Mouse (Mus musculus) right cerebral cortex, postnatal 36 days (tissue): ENCODE measurements at regions not wholly inside any gene's neighbourhood (a gene's known extent, or its start where the extent isn't known, plus 50 kb on each side); places are given as distances from the start of the nearest gene placed in this dataset.

Experiments used
- DNase-seq, 2 experiments: peaks; one replicate each; pipeline ENCODE4 v3.0.0; 2022; ENCODE audit warnings: low spot score in 2 of 2, mixed read lengths in 1 of 2

DNA sequence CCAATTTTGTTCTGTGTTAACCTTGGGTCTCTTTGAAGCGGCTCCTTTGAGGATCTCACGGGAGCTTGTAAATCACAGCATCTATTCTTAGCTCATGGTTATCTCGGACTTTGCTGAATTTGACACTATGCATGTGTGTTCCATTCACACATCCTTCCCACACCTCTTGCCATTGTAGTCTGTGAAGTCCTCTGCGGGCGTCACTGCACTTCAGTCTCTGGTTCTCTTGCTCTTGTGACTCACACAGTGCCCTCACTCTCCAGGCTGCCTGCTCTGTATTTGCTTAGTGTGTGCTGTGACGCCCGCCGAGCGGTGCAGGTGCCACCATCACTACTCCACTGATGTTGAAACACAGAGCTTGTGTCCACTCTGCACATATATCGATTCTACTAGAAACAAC, 1271.2 kb downstream of the Synb start:
- DNase-seq = no peak

DNA sequence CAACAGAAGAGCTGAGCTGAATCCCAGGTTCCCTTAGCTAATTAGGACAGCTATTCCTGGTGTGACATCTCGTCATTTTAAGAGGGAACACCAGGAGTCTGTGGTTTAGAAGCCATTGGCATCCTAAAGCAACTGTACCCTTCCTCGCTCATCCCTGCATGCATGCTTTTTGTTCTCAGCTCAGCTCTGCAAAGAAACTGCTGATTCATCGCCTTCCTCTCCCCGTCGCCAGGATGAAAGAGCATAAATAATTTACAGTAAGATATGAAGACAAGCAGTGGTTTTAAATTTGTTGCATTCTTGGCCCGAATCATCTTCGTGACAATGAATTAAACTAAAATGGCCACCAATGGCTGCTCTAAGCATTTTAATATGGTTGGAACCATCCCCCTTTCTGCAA, 1272.9 kb downstream of the Synb start:
- DNase-seq = no peak

DNA sequence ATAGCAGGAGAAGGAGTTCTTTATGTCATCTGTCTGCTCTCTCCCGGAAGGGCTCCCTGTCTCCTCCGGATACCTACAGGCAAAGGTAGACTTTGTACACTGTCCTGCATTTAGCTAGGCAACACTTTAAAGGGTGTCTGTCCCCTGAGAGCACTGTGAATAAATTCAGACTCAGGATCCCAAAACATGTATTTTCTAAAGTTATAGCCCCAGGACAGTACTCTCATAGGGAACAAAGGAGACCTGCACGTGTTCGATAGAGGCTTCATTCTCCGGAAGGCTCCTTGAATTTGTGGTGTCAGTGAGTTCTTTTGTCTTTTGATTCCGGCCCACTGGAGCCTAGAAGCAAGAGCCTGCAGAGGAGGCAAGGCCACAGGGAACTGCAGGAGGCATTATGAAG, 1273.3 kb downstream of the Synb start:
- DNase-seq = no peak

DNA sequence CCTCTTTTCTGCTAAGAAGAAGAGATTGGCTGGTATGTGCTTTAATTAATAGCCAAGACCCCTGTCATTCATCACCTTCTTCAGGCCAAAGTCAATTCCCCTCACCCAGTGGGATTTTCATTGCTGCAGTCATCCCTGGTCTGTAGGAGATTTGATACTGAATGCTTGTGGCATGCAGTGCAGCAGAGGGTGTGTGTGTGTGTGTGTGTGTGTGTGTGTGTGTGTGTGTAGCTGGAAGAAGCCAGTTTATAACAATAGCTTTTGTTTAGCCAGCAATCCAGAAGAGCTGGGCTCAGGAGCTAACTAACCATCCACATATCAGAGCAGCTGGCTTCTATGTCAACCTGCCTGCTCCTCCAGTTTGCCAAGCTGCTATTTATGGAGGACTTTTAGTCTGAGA, 1275.4 kb downstream of the Synb start:
- no peak for DNase-seq

DNA sequence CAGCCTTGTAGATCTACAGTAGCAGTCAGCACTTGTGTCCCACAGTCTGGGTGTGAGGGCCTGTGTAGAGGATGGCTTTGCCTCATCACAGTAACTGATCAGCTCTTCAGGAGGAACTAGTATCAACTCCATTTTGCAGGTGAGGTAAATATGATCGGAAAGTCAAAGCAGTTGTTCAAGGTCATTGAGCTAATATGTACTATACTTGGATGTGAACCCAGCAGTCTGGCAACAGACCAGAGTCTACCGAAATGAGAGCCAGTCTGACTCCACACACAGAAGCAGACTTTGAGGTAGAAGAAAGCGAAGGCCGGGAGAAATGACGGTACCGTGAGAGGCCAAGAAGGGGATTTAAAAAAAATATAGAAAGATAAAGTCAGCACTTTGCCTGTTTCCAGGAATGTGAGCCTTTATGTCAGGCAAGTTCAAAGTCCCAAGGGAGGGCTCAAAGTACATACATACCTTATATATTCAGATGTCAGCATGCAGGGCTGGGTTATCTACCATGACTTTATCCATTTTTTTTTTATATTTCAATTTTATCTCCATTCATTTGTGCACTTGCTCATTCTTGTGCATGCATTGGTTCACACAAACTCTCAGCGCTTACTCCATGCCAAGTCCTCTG, 1297.2 kb downstream of the Synb start:
- DNase-seq = no peak

DNA sequence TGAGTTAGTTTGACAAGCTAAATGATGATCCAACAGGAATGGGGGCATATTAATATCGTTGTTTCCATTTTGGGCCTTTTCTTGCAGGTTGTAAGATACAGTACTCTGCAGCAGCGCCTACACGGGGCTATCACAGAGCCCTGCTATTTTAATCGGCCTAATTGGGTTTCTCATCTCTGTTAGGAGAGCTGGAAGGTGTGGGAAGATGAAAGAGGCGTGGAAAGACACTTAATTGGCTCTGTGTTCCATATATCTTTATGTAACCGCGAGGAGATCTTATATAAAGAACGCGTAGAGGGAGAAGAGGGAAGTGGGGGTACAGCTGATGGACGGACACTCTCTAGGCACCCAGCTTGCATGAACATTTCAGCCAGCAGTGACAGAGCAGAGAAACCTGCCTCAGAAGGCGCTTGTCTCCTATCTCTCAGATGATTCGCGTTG, 1300.5 kb downstream of the Synb start:
- peak; percentile 55 to 73 for DNase-seq

DNA sequence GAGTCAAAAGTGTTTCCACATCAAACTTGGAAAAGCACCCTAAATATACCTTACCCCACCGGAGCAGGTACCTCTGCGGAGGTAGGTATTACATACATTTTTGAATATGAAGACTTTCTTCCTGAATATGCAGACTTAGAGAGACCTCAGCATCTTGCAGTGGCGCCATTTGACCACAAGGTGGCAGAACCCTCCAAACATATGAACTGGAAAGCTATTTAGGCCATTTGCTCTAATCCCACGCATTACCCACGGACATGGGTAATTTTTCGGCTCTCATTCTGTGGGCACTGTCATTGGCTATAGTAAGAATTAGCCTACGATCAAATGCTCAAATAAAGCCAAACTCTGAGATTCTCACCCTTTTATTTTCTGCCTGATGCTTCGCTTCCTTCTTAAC, 1301.0 kb downstream of the Synb start:
- DNase-seq = peak; percentile 69 to 76

DNA sequence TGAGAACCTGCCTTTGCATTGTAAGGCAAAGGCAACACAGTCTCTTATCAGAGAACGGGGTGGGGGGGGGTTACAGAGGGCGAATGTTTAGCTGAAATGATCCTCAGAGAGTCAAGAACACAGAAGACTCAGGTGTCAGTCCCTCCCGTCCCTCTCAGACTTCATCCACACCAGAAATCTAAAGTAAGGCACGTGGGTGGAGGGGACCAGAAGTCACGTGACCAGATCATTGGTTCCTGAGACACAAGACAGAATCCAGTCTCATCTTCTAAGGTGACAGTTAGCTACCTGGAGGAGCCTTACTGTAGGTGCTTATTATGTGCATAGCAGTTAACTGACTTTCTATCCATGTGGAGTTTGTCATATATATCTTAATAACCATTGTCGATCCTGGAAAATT, 1302.0 kb downstream of the Synb start:
- DNase-seq = no peak

DNA sequence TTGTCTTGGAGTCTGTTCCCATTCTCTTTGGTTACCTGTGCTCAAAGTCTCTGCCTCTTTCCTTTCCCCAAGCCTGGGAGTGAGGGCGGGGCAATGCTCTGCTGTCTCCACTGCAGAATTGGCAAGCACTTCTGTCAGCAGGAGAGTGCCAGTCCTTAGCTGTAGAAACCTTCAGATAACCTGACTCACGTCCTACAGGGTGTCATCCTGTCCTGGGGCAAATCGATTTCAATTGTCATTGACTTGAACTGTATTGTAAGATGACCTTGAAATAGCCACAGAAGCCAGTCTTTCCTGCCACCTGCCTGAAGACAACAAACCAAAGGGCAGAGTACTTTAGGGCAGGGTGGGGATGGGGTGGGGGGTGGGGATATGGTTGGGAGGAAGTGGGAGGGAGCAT, 1303.8 kb downstream of the Synb start:
- no peak for DNase-seq
